Mouse (Mus musculus) ES-Bruce4 (cell line): ENCODE measurements around the gene Cd300ld5.

Experiments used
- CTCF ChIP-seq: IDR thresholded peaks from one replicate; pipeline ENCODE4 v1.8.1; 2011; ENCODE audit warnings: low read depth, low read length
- POLR2A ChIP-seq: IDR thresholded peaks from one replicate; pipeline ENCODE4 v1.8.1; 2011; ENCODE audit warnings: low read length; ENCODE audit not compliant: insufficient read depth

DNA sequence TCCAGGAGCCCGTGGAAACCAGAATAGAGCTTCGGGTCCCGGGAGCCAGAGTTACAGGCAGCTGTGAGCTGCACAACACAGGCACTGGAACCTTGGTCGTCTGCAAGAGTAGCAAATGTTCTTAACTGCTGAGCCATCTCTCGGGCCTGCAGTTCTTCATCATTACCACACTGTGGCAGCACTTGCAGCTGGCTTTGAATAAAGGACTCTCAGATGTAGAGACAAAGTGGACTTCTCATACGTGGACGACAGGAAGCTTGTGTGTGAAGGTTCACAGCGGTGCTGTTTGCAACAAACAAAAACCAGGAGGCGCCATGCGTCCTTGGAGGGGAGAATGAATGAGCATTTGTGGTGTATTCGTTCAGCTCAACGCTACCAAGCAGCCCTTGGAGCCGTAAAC, 43.3 kb upstream of the Cd300ld5 start:
- TF ChIP-seq POLR2A, result no peak
- peak; percentile 63 for TF ChIP-seq CTCF
